Comparison of ENCODE assay signal across 20 mouse cellular contexts in the genomic region with DNA sequence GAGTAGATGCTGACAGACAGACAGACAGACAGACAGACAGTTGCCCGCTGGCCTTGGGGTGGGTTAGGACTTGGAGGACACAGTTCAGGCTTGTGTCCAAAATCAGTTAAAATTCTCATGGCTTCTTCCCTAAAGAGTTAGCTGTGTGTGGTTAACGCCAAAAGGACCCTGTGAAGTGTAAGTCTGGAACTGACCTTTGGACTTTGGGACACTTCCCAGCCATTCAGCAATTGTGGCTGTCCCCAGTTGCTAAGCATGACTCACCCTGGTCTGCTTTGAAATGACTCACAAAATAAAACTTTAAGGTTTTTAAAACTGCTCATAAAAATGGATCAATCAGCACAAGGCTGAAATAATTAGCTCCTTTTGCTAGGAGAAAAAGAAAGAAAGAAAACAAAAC.
DNase-seq lines count a peak whose midpoint lies in the region; ATAC-seq and TF ChIP-seq lines count a peak whose summit lies in the region.
"Had no signal": no experiment of that assay in that cellular context is flagged by ENCODE, and none has a peak within 500 bp of the region (broad histone marks: within the 10 kb centered on the region; RNA-seq: fewer than 3 reads in every experiment).

No protein-coding gene starts in this region.

- no peak for TF ChIP-seq CTCF in hindbrain, postnatal 0 days (IDR thresholded peaks at IDR 0.05; ENCODE audit: low read depth)

- no peaks in the 10 kb centered on the region for H3K36me3 ChIP-seq in heart, embryonic 10.5 days
- H3K36me3 ChIP-seq in intestine, embryonic 14.5 days (ENCODE audit: control insufficient read depth, insufficient read depth, low read length): no peaks in the 10 kb centered on the region
- H3K36me3 ChIP-seq in hindbrain, postnatal 0 days (ENCODE audit: insufficient read depth, low read length): no peaks in the 10 kb centered on the region
- H3K36me3 ChIP-seq: embryonic facial prominence, embryonic 15.5 days; forebrain, embryonic 15.5 days; G1E; midbrain, embryonic 15.5 days; neural tube, embryonic 12.5 days had no signal

- no peak overlapping the region for H3K4me2 ChIP-seq in intestine, embryonic 14.5 days (ENCODE audit: low read length)
- no peak overlapping the region for H3K4me2 ChIP-seq in hindbrain, postnatal 0 days (ENCODE audit: low read depth, low read length)
- H3K4me2 ChIP-seq: embryonic facial prominence, embryonic 15.5 days; forebrain, embryonic 15.5 days; midbrain, embryonic 15.5 days; neural tube, embryonic 12.5 days had no signal

- H3K4me3 ChIP-seq in heart, embryonic 10.5 days: no peak overlapping the region
- H3K4me3 ChIP-seq in intestine, embryonic 14.5 days (ENCODE audit: low read depth, low read length): no peak overlapping the region
- no peak overlapping the region for H3K4me3 ChIP-seq in hindbrain, postnatal 0 days (ENCODE audit: low read length)
- H3K4me3 ChIP-seq: embryonic facial prominence, embryonic 15.5 days; forebrain, embryonic 15.5 days; midbrain, embryonic 15.5 days; neural tube, embryonic 12.5 days had no signal

- H3K9me3 ChIP-seq in heart, embryonic 10.5 days: no peaks in the 10 kb centered on the region
- H3K9me3 ChIP-seq in intestine, embryonic 14.5 days (ENCODE audit: control insufficient read depth, low read length): no peaks in the 10 kb centered on the region
- no peaks in the 10 kb centered on the region for H3K9me3 ChIP-seq in hindbrain, postnatal 0 days (ENCODE audit: low read length)
- H3K9me3 ChIP-seq: embryonic facial prominence, embryonic 15.5 days; forebrain, embryonic 15.5 days; midbrain, embryonic 15.5 days; neural tube, embryonic 12.5 days had no signal

- H3K27me3 ChIP-seq in heart, embryonic 10.5 days (ENCODE audit: insufficient read depth, poor library complexity, severe bottlenecking): no peaks in the 10 kb centered on the region
- H3K27me3 ChIP-seq in intestine, embryonic 14.5 days (replicated peaks; ENCODE audit: control insufficient read depth, insufficient read depth, low read length): no peaks in the 10 kb centered on the region
- no peaks in the 10 kb centered on the region for H3K27me3 ChIP-seq in hindbrain, postnatal 0 days (ENCODE audit: insufficient read depth, low read length)
- H3K27me3 ChIP-seq: embryonic facial prominence, embryonic 15.5 days; forebrain, embryonic 15.5 days; neural tube, embryonic 12.5 days had no signal

- WGBS in heart, embryonic 10.5 days: 44% methylated on average over 2 of the region's 2 CpGs
- WGBS in intestine, embryonic 14.5 days: 65% methylated on average over 2 of the region's 2 CpGs
- 54% methylated on average over 2 of the region's 2 CpGs for WGBS in hindbrain, postnatal 0 days

- peak; percentile 7 to 11 for DNase-seq in heart, adult 18-20 months
- no peak for DNase-seq in heart, embryonic 10.5 days (ENCODE audit: low spot score)
- DNase-seq in adrenal gland, adult 8-10 months: peak; percentile 31
- DNase-seq in intestine, embryonic 14.5 days (ENCODE audit: low spot score): no peak
- DNase-seq in kidney, postnatal 25 days: peak; percentile 70 to 74
- no peak for DNase-seq in hindbrain, postnatal 0 days (ENCODE audit: low spot score)
- DNase-seq in neural tube, embryonic 10.5 days (ENCODE audit: extremely low spot score, low spot score): no peak
- DNase-seq in spleen, postnatal 14 days (ENCODE audit: low spot score in 2 of 2): no peak
- DNase-seq: cerebellum, postnatal 36 days; heart, adult 11 months; heart, postnatal 4 days; spleen, adult 18-20 months; thymus, adult 2 months had no signal

- no peaks in the 10 kb centered on the region for H3K4me1 ChIP-seq in heart, embryonic 10.5 days
- H3K4me1 ChIP-seq in intestine, embryonic 14.5 days (replicated peaks; ENCODE audit: control insufficient read depth, insufficient read depth, low read length): no peaks in the 10 kb centered on the region
- peaks cover 7% of the 10 kb centered on the region; the same call in 1 of the 2 replicates for H3K4me1 ChIP-seq in hindbrain, postnatal 0 days (ENCODE audit: insufficient read depth, low read length)
- H3K4me1 ChIP-seq: embryonic facial prominence, embryonic 15.5 days; neural tube, embryonic 12.5 days had no signal

- ATAC-seq in intestine, embryonic 14.5 days (replicated peaks; ENCODE audit: low FRiP score, low TSS enrichment, low read depth): peak; percentile 85
- ATAC-seq in hindbrain, postnatal 0 days: no peak
- ATAC-seq: forebrain, embryonic 15.5 days; midbrain, embryonic 15.5 days had no signal

- no peak overlapping the region for H3K27ac ChIP-seq in heart, embryonic 10.5 days
- H3K27ac ChIP-seq in intestine, embryonic 14.5 days (ENCODE audit: low read depth): no peak overlapping the region
- no peak overlapping the region for H3K27ac ChIP-seq in hindbrain, postnatal 0 days
- H3K27ac ChIP-seq: embryonic facial prominence, embryonic 15.5 days; forebrain, embryonic 15.5 days; liver, embryonic 14.5 days; macrophage; midbrain, embryonic 15.5 days; neural tube, embryonic 12.5 days had no signal

- H3K9ac ChIP-seq in intestine, embryonic 14.5 days (ENCODE audit: low read length): no peak overlapping the region
- no peak overlapping the region for H3K9ac ChIP-seq in hindbrain, postnatal 0 days (replicated peaks; ENCODE audit: low read length)
- H3K9ac ChIP-seq: embryonic facial prominence, embryonic 15.5 days; forebrain, embryonic 15.5 days; liver, embryonic 14.5 days; midbrain, embryonic 15.5 days; neural tube, embryonic 12.5 days had no signal

Comparison
In these comparisons a context has a peak if more than half of its experiments do, and no peak if none do; other contexts are left out.
1. DNase-seq: peak in heart, adult 18-20 months (2 of 2), adrenal gland, adult 8-10 months (single experiment) and kidney, postnatal 25 days (2 of 2); none in heart, embryonic 10.5 days (single experiment), intestine, embryonic 14.5 days (single experiment), hindbrain, postnatal 0 days (single experiment), neural tube, embryonic 10.5 days (single experiment) and spleen, postnatal 14 days (0 of 2).